Mouse (Mus musculus) embryonic facial prominence, embryonic 13.5 days (tissue): ENCODE measurements around the gene Carmil2. TPM values are rescaled to one million over a fixed set of nuclear protein-coding genes. Genes with fewer than 3 reads are reported as not detected.

ENCODE experiments used
- ATAC-seq: fragments of 200-750 bp; cut with Nextera tagmentation; 2 replicates; pipeline ENCODE4 v1.8.0; 2017; ENCODE audit warnings: low read depth; ENCODE audit not compliant: insufficient number of reproducible peaks, insufficient read depth, low FRiP score, low TSS enrichment
- H3K27ac ChIP-seq: fragments of 300-500 bp; sonication (generic); 2 replicates; pipeline ENCODE4 v1.5.1; 2015; ENCODE audit warnings: moderate library complexity, mild to moderate bottlenecking, inconsistent platforms
- H3K27me3 ChIP-seq: fragments of 300-500 bp; sonication (generic); 2 replicates; pipeline ENCODE4 v1.6.1; 2015; ENCODE audit warnings: mild to moderate bottlenecking, inconsistent platforms
- H3K36me3 ChIP-seq: fragments of 300-500 bp; sonication (generic); 2 replicates; pipeline ENCODE4 v1.6.1; 2015; ENCODE audit warnings: mild to moderate bottlenecking, inconsistent platforms
- H3K4me1 ChIP-seq: fragments of 300-500 bp; sonication (generic); 2 replicates; pipeline ENCODE4 v1.6.1; 2015; ENCODE audit warnings: inconsistent platforms
- H3K4me2 ChIP-seq: fragments of 300-500 bp; sonication (generic); 2 replicates; pipeline ENCODE4 v1.6.1; 2015; ENCODE audit warnings: moderate library complexity, mild to moderate bottlenecking, inconsistent platforms
- H3K4me3 ChIP-seq: fragments of 300-500 bp; sonication (generic); 2 replicates; pipeline ENCODE4 v1.5.1; 2015; ENCODE audit warnings: mild to moderate bottlenecking, inconsistent platforms
- H3K9ac ChIP-seq: fragments of 300-500 bp; sonication (generic); 2 replicates; pipeline ENCODE4 v1.6.1; 2015; ENCODE audit warnings: mild to moderate bottlenecking, inconsistent platforms
- H3K9me3 ChIP-seq: fragments of 300-500 bp; sonication (generic); 2 replicates; pipeline ENCODE4 v1.6.1; 2016; ENCODE audit warnings: inconsistent platforms
- WGBS: fragments of 180-500 bp; shearing (Covaris S2); methylation state at CpG from one replicate; pipeline ENCODE4 v1.1.7; 2015; ENCODE audit warnings: mixed read lengths; 5-methylcytosine and 5-hydroxymethylcytosine counted together
- polyA plus RNA-seq: library from polyadenylated mRNA; unstranded; fragments of >200 nt; fragmentation: Nextera tagmentation; extraction: Ambion mirVana; gene quantifications from 2 replicates; pipeline ENCODE4 v1.2.1, GENCODE M21; 2015

Carmil2 gene
- polyA plus RNA-seq, 1 experiment from 2014 or later: 0.84 TPM

GRCm38 (mm10) chr8:105732186-105732585 is 46.1 kb downstream of the Carmil2 start:
- no peak overlapping the region for H3K9ac ChIP-seq
- no peak for ATAC-seq
- WGBS: 93% methylated on average over 5 of the region's 5 CpGs
- no peaks in the 10 kb centered on the region for H3K9me3 ChIP-seq
- H3K4me3 ChIP-seq: no peak overlapping the region
- H3K27ac ChIP-seq: no peak overlapping the region
- no peak overlapping the region for H3K4me2 ChIP-seq
- peaks cover 13% of the 10 kb centered on the region for H3K36me3 ChIP-seq
- H3K4me1 ChIP-seq: no peaks in the 10 kb centered on the region
- no peaks in the 10 kb centered on the region for H3K27me3 ChIP-seq

- no peak overlapping the region for H3K9ac ChIP-seq
- no peak for ATAC-seq
- peaks cover 6% of the 10 kb centered on the region; the same call in 1 of the 2 replicates for H3K36me3 ChIP-seq
- 91% methylated on average over 5 of the region's 5 CpGs for WGBS
- H3K27ac ChIP-seq: no peak overlapping the region
- H3K4me2 ChIP-seq: no peak overlapping the region
- no peaks in the 10 kb centered on the region for H3K27me3 ChIP-seq
- no peaks in the 10 kb centered on the region for H3K4me1 ChIP-seq
- no peak overlapping the region for H3K4me3 ChIP-seq
- H3K9me3 ChIP-seq: no peaks in the 10 kb centered on the region
Measured at GRCm38 (mm10) chr8:105739216-105739615, 53.1 kb downstream of the Carmil2 start.

GRCm38 (mm10) chr8:105743301-105743700 is 57.2 kb downstream of the Carmil2 start:
- ATAC-seq: no peak
- no peak overlapping the region for H3K4me2 ChIP-seq
- H3K36me3 ChIP-seq: peaks cover 7% of the 10 kb centered on the region; the same call in 1 of the 2 replicates
- H3K9ac ChIP-seq: no peak overlapping the region
- H3K9me3 ChIP-seq: no peaks in the 10 kb centered on the region
- H3K4me3 ChIP-seq: no peak overlapping the region
- peaks cover 7% of the 10 kb centered on the region for H3K4me1 ChIP-seq
- 85% methylated on average over 4 of the region's 4 CpGs for WGBS
- H3K27ac ChIP-seq: no peak overlapping the region
- H3K27me3 ChIP-seq: no peaks in the 10 kb centered on the region

Other genes starting within 250 kb of the Carmil2 start
- 18.7 and 23.1 TPM in 2 replicates for gene Tppp3, start 214.7 kb upstream of the Carmil2 start, polyA plus RNA-seq
- 52.2 and 53.3 TPM in 2 replicates for gene Zdhhc1, start 189.4 kb upstream of the Carmil2 start, polyA plus RNA-seq
- 0.87 and 1.1 TPM in 2 replicates for gene Hsd11b2, start 167.5 kb upstream of the Carmil2 start, polyA plus RNA-seq
- 78.4 and 80.4 TPM in 2 replicates for gene Atp6v0d1, start 120.2 kb upstream of the Carmil2 start, polyA plus RNA-seq
- gene Ripor1, start 81.0 kb upstream of the Carmil2 start, polyA plus RNA-seq: 18.6 and 18.7 TPM in 2 replicates
- 136 and 146 TPM in 2 replicates for gene Ctcf, start 49.7 kb upstream of the Carmil2 start, polyA plus RNA-seq
- 0.90 and 2.1 TPM in 2 replicates for gene Agrp, start 48.9 kb upstream of the Carmil2 start, polyA plus RNA-seq
- gene Acd, start 14.8 kb downstream of the Carmil2 start, polyA plus RNA-seq: 72.3 and 84.3 TPM in 2 replicates
- 18.9 and 21.5 TPM in 2 replicates for gene Pard6a, start 14.9 kb downstream of the Carmil2 start, polyA plus RNA-seq
- 0.25 and 0.36 TPM in 2 replicates for gene 4933405L10Rik, start 21.4 kb downstream of the Carmil2 start, polyA plus RNA-seq
- 28.6 and 34.5 TPM in 2 replicates for gene Enkd1, start 21.9 kb downstream of the Carmil2 start, polyA plus RNA-seq
- 26.0 and 27.5 TPM in 2 replicates for gene Gfod2, start 72.4 kb downstream of the Carmil2 start, polyA plus RNA-seq
- 15.1 and 17.8 TPM in 2 replicates for gene Ranbp10, start 141.1 kb downstream of the Carmil2 start, polyA plus RNA-seq
- gene Tsnaxip1, start 141.5 kb downstream of the Carmil2 start, polyA plus RNA-seq: 0.21 and 0.24 TPM in 2 replicates
- 56.0 and 58.7 TPM in 2 replicates for gene Cenpt, start 167.0 kb downstream of the Carmil2 start, polyA plus RNA-seq
- 73.5 and 77.5 TPM in 2 replicates for gene Thap11, start 168.9 kb downstream of the Carmil2 start, polyA plus RNA-seq
- 191 and 275 TPM in 2 replicates for gene Nutf2, start 174.3 kb downstream of the Carmil2 start, polyA plus RNA-seq
- 54.1 and 58.3 TPM in 2 replicates for gene Edc4, start 194.6 kb downstream of the Carmil2 start, polyA plus RNA-seq
- 0.51 and 0.77 TPM in 2 replicates for gene Nrn1l, start 207.3 kb downstream of the Carmil2 start, polyA plus RNA-seq
- gene Pskh1, start 214.2 kb downstream of the Carmil2 start, polyA plus RNA-seq: 43.0 and 43.2 TPM in 2 replicates
- gene Ctrl, start 247.6 kb downstream of the Carmil2 start, polyA plus RNA-seq: 1.3 and 1.8 TPM in 2 replicates